Mouse (Mus musculus) gastrocnemius, adult 8-10 months (tissue): ENCODE results near the gene Mst1. TPM values are rescaled to one million over a fixed set of nuclear protein-coding genes. Genes with fewer than 3 reads are reported as not detected.

Experiments used
- DNase-seq, 2 experiments: peaks; one replicate each; pipeline ENCODE4 v3.0.0; 2022; ENCODE audit warnings: low spot score in 2 of 2
- total RNA-seq, 4 experiments: library from RNA; stranded (reverse); gene quantifications; 2 replicates each; pipeline ENCODE4 v1.2.4; 2022

Mst1 gene
- total RNA-seq, 4 experiments from 2014 or later = 0.40 TPM; not detected in 3

DNA sequence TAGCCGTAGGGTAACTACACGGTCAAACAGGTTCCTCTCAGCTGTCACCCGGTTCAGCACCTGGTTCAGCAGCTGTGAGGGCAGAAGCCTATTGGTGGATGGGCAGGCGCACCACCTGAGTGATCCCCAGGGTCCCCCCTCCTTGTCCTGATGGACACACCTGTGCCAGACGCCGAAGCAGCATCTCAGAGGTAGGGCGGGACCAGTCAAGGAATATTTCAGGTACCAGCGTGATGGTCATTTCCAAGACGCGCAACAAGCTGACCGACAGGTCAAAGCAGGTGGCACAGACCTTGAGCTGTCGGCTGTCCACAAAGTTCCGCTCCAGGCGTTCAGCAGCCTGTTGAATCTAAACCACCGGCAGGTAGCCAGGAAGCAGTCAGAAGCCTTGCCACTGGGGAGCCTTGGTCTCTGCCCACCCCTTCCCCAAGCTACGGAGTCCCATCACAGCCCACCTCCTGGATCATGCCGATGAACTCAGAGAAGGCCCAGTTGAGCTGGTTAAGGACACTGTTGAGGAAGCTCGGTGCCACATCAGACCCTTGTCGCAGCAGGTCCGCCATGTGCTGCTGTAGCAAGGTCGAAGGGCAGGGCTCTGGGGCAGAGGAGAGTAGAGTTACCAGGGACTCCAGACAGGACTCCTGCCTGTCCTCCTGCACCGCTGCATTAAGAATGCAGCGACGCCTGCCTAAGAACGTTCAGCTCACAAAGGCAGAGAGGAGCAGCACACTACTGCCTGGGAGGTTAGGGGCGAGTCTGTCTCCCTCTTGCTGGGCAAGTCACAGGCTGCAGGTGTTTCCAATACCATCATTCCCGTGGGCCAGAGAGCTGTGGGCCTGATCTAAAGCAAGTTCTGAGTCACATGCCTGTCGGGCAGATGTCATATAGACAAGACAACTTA is 23.6 kb upstream of the Mst1 start:
- no peak for DNase-seq

DNA sequence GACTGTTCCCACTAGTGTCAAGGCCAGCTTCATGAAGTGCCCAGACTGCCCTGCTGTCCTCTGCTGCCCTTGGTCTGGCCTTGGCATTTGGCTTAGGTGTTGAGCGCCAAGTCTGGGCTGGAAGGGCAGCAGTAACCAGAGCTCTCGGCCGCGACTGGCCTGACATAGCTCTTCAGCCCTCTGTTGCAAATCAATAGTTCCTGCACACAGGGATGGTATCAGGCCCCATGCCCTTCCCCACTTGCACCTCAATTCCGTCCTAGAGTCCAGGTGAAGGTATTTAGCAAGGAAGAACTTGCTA is 23.0 kb upstream of the Mst1 start:
- peak; percentile 55 to 77 for DNase-seq

DNA sequence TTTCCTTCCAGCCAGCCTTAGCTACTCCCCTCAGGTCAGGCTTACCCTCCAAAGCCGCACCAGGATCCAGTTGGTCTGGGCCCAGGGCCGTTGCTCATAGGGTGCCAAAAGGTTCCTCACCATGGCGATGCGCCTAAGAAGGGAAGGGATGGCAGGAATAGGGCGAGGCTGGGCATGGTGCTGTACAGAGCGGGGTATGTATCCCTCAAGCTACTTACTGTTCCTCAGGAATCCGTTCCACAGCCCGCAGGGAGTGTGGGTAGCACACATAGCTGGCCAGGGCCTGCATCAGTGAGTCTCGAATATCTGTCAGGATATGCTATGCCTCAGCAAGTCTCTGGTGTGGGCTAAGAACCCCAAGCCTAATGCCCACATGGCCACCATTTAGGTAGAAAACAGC is 21.9 kb upstream of the Mst1 start:
- DNase-seq = no peak

DNA sequence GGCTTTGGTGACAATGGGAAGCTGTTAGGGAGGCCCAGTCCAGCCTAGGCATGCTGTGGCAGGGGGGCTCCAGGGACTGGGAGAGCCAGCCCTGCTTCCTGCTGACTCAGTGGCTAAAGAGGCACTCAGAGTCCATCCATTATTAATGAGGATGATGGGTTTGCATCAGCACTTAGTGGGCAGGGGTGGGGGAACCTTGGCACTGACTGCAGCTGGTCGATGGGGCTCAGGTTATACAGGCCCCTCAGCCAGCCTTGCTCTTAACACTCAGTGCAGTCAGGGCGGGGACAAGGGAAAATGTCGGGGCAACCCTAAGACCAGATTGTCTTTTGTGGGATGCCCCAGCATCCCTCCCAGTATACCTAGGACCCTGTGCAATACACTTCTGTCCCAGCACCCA is 18.1 kb upstream of the Mst1 start:
- DNase-seq = no peak

DNA sequence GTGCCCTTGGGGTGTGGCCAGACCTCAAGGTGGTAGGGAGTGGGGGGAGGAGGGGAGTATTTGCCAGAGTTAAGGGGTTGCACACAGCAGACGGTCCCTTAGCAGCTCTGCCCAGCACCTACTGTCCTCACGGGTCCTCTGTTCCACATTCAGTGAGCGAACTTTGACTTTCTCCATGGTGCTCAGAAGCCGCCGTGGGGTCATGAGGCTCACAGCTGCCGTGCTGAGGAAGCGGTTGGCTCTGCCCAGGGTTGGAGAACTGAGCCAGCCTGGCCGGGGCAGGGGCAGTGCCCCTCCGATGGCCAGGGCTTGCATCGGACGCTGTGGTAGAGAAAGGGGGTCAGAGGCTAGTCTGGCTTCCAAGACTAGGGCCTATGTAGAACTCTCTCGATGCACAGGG is 16.9 kb upstream of the Mst1 start:
- no peak for DNase-seq

DNA sequence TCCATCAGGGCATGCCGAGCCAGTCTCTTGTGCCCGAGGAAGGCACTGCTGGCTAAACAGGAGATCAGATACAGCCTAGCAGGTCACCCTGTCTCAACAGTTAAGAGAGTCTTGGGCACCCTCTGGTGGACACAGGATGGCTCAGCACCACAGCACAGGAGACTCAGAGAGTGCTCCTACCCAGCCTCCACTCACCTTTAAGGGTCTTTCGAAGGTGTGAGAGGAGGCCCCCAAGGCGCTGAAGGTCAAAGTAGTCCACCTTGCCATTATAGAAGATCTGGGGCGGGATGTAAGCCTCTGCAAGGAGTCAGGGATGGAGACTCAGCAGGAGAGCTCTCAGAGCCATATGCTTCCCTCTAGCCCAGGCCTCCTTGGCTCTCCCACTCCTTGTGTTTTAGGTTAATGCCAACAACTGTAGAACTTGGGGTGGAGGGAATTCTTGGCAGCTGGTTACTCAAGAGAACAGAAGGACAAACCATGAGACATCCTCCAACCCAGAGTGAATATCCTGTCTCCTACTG is 14.7 kb upstream of the Mst1 start:
- peak; percentile 65 to 68 for DNase-seq

DNA sequence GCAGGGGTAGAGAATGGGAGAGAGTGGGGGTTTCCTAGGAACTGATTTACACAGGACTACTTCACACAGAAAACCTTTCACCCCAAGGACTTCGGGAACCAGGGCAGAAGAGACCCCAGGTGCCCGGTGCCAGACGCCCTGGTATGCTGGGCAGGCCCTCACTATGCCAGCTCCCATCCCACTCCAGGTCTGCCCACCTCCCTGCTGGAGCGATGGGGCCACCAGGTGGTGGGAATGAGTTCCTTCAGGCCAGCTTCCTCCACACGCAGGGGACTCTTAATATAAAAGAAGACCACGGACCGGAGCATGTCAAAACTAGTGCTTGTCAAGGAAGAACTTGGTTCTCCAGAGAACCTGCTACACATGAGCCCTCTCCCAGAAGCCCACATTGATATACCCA is 13.0 kb upstream of the Mst1 start:
- DNase-seq = no peak

DNA sequence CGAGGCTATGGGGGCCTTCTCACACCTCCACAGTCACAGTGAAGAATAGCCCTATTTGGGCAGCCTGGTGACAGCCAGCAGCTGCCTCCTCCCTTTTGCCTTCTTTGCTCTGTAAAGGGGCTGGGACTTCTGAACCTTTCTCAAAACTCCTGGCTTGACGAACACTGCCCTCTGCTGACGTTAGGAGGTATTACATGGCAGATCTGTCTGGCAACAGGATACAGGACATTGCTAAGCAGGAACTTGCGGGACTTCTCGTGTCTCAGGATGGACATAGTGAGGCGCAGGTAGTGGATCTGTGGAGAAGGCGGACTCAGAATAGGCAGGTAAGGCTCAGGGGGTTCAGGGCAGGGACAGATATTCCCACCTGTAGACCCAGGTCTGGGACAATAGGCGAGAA is 12.3 kb upstream of the Mst1 start:
- DNase-seq = peak; percentile 79 to 81

DNA sequence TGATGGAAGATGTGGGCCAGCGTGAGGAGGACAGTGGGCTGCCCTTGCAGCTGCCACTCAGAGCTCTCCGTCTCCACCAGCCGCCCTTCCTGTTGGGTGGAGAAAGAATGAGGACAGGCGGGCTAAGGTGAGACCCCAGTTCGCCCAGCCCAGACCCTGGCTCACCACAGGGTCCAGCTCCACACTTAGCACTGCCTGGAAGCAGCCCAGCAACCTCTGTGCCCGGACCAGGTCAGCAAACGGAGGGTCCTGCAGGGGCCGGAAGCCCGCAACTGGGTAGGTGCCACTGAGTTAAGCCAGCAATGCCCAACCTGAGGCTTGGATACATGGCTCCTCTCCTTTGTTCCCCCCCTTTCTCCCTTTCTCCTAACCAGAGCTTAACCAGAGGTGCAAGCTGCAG is 11.2 kb upstream of the Mst1 start:
- DNase-seq = no peak

DNA sequence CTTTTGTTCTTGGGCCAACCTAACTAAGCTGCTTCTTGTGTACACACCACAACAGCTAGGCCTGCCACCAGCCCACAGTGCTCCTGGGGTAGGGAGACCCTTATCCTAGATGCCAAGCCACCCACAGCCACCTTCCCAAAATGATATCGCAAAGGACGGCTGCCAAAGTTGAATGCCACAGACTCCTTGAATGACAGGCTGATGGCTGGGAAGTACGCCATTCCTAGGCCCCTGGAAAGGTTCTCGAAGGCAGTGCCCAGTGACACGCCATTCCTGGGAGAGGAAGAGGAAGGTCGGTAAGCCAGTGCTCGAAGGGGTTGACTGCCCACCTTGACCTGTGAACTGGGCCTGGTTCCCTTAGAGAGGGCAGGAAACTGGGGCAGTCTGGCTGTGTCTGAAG is 10.7 kb upstream of the Mst1 start:
- DNase-seq = no peak

DNA sequence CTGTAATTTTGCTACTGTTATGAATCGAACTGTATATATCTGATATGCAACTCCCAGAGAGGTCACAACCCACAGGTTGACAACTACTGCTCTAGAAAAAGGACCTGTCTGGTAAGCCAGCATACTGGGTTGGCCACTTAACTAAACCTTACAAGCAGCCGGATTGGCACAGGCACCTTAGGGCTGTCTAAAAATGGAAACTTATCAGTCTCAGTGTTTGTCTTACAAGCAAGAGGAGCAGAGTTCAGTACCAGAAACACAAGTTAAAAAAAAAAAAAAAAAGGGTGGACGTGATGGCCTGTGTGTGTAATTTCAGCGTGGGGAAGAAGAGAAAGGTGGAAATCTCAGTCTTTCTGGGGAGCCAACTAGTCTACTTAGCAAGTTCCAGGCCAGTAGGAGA is 8.4 kb upstream of the Mst1 start:
- DNase-seq = no peak

DNA sequence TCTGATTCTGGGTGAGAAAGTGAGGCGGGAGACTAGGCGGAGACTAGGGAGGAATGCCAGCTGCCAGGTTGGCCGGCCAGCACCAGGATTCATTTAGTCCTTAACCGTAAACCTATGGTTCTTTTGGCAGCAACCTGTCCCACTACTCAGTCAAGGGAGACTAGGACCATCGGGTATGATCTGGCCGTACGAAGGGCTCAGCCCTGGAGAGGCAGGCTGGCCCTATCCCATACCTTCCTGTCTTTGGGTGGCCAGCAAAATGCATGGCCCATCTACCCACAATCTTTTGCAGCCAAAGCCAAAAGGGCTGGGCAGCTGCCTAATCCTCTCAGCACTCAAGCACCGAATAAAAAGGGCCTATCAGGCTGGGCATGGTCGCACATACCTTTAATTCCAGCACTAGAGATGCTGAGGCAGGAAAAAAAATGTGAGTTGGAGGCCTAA is 7.7 kb upstream of the Mst1 start:
- DNase-seq = no peak

DNA sequence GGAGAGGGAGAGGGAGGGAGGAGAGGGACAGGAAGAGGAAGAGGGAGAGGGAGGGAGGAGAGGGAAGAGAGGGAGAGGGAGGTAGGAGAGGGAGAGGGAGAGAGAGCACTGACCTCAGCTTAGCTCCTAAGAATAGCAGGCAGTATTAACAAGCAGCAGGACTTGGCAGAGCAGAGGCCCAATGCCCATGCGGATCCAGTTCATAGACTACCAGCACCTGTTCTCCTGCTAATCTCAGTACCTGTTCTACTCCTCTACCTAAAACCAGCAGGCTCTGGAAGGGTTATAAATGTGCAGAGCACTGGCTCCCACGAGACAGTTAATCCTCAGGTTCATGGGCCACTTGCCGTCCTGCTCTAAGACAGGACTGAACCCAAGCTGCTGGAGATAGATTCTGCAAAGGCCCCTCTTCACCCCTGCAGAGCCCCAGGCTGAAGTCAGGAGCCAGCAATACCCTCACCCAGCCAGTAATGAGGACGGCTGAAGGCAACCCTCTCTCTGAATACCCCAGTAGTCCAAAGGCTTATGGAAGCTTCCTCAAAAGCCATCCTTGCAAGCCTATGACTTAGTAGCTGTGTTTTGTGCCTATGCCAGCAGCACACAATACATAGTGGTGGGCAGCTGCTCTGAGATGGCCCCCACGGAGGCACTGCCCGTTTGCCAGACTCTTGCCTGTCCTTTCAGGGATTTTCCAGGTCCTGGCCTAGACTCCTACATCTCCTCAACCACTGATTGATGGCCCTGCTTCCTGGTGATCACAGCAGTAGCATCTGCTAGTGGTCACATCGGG is 6.9 kb upstream of the Mst1 start:
- DNase-seq = peak; percentile 55 to 66

DNA sequence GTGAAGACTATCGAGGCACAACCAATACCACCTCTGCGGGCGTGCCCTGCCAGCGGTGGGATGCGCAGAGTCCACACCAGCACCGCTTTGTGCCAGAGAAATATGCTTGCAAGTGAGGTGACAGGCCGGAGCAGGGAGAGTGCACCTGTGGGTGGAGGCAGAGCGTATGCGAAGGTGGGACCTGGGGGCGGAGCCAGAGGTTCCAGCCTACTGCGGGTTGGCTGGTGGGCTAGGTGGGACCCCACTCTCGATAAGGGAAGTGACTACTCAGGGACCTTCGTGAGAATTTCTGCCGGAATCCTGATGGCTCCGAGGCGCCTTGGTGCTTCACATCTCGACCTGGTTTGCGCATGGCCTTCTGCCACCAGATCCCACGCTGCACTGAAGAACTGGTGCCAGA is 2.3 kb downstream of the Mst1 start:
- DNase-seq = no peak

DNA sequence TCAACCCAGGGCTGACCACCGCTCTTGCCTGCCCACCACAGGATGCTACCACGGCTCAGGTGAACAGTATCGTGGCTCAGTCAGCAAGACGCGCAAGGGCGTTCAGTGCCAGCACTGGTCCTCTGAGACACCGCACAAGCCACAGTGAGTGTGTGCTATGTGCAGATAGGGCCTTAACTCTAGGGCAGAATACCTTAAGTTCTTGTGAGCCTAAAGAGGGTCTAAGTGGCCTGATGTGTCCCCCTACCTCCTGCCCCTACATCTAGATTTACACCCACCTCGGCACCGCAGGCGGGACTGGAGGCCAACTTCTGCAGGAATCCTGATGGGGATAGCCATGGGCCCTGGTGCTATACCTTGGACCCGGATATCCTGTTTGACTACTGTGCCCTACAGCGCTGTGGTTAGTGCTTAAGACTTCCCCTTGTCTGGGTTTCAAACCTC is 2.8 kb downstream of the Mst1 start, which contains the start of gene Rnf123:
Gene Rnf123, minus strand, starts transcription at position 359 of the 444 bp plus-strand sequence.
- no peak for DNase-seq

DNA sequence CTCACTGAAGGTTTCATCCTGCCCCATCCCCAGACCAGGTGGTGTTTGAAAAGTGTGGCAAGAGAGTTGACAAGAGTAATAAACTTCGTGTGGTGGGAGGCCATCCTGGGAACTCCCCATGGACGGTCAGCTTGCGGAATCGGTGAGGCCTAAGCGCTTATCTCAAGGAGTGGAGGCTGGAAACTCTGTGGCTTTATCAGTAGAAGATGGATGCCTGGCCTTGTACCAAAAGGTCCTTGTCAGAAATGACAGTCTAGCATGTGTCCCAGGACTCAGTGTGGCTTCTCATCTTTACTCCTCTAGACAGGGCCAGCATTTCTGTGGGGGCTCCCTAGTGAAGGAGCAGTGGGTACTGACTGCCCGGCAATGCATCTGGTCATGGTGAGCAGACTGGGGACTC is 3.3 kb downstream of the Mst1 start:
- no peak for DNase-seq

DNA sequence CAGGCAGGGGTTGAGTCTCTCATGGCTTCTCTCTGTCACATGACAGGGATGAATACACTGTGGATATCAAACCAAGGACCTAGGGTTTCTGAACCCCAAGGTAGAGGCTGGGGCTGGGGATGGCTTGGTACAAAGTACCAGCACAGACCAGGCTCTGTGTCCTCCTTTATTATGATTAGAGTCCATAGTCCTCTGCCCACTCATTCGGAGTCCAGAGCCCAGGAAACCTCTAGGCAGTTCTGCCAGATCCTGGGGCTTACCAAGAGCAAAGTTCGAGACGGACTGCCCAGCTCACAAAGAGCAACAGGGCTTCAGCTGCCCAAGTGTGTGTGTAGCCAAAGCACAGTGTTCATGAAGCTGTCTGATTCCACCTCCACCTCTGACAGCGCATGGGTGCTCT is 5.0 kb downstream of the Mst1 start:
- DNase-seq = no peak

DNA sequence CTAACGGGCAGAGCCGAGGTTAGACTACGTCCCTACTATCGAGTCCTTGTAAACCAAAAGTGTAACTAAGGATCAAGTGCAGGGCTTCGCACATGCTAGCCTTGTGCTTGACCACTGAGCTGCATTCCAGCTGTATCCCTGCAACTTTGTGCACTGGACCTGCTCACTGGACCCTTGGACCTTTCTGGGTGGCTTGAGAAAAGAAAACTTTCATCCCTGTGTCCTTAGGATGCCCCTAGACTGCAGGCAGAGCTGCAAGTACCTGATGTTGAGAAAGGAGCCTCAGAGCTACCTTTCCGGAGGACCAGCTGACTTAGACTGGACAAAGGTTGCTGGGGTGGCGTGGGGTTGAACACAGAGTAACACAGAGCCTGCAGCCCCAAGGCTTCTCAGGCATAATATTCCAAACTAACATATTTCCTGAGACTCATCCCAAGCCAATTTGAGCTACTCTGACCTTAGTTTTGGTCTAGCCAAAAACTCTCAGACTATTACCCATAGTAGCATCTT is 10.4 kb downstream of the Mst1 start:
- DNase-seq = no peak

DNA sequence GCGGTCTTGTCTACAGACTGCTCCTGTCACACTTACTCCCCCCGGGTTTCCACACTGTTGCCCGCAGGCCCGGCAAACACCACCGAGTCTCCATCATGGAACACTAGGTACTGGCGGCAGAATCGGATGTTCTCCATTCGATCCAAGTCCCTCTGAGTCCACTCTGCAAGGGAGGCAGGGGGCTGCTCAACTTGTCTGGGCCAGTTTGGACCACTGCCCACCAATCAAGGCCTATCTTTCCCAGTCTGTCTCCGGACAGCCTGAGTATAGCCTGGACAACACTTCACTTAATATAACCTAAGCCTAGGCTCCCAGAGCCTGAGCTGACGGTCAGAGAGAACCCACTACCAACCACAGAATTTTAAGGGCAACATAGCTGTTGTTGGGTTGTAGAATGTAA is 13.3 kb downstream of the Mst1 start:
- no peak for DNase-seq

DNA sequence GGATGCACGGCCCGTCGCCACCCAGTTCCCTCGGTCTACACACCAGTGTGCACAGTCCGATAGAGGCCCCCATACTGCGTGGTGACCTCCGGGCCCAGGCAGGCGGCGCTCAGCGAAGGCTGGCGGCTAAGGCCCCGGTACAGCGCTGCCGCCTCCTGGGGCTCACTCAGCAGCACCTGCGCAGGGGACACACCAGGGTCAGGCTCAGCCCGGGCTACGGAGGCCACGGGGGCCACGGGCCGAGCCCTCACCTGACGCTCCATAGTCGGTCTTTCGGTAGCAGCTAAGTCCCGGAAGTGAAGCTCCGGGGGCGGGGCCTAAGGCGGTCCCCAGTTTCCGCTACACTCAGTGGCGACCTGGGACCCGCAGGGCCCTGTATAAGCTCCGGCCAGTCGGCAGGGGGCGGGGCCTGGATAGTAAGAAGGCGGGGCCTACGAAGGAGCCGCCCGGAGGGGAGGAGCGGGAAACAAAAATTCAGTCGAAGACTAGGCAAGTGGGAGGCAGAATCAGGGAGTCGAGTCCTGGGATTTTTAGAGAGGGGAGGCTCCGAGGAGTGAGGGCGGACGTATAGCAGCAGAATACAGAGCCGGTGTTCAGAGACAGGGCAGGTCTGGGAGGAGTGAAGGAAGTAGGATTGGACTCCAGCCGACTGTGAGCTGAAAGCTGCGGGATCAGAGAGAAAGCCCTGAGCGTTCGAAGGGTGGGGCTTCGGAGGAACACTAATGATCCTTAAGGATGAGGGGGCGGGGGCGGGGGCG is 14.1 kb downstream of the Mst1 start, which contains the start of gene Apeh:
Gene Apeh, minus strand, starts transcription at position 423 of the 758 bp plus-strand sequence.
- DNase-seq = peak; percentile 95

DNA sequence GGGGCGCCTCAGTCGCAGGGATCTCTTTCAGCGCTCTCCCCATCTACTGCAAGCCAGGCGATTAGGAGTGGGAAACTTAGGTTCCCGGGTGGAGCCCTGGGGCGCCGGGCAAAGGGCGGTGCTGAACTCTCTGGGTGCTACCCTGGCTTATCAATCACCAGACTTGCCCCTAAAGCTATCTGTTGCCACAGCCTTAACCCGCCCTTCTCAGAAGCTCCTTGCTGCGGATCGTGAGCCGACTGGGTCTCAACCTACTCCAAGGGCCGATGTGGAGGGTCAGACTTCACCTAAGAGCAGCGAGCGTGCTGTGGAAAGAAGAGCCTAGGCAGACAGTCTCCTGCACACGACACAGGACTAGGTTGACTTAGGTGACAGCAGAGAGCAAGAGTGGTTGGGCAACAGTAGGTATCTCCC is 14.8 kb downstream of the Mst1 start:
- DNase-seq = no peak
